Mouse (Mus musculus) cerebellum, postnatal 14 days (tissue): Measurements from ENCODE around the gene Olfr1009.
"Not testable (repeated sequence)": the region's sequence is repeated elsewhere in the genome, so short reads cannot be mapped to it uniquely, and the experiment has no call there.

Experiments used
- DNase-seq, 2 experiments: peaks; one replicate each; pipeline ENCODE4 v3.0.0; 2021; ENCODE audit warnings: mixed read lengths in 2 of 2

The Olfr1009 gene

DNA sequence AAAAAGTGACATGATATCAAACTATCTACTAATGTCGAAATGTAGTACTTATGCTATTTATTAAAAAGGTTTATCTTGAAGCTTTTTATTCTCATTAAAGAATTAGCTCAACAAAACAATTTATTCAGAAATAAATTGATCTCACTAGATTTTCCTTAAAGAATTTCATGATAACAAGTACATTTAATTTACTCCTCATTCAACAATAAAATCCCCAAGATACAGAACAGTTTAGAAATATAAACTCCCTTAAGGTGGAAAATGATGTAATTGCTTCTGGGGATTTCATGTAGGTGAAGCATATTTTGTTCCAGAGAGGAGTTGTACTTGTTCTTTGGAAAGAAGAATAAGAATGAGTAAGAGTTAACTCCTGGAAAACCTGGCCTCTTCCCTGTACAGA is at the start of gene Olfr1009:
Gene Olfr1009 (plus strand): TSS at position 301 of the 400 bp plus-strand sequence.
- DNase-seq = no peak

DNA sequence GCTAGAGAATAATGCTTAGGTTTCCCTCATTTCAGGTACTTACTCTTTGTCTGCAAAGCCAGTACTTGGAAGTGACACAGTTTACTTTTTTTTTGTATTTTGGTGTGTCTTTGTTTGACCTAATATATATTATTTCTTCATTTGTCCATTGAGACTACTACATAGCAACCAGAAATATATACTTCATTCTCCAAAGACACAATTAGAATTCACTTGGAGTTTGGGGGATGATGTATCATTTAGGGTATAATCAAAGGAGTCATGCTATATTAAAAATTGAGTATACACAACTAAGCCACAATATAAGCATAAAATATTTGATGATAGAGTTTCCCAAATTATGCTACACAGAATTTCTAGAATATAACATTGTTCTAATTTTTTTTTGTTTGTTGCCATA is 36.6 kb upstream of the Olfr1009 start, which contains the start of gene Olfr1006:
Gene Olfr1006 (minus strand): TSS at position 101 of the 400 bp plus-strand sequence.
- DNase-seq = no peak

DNA sequence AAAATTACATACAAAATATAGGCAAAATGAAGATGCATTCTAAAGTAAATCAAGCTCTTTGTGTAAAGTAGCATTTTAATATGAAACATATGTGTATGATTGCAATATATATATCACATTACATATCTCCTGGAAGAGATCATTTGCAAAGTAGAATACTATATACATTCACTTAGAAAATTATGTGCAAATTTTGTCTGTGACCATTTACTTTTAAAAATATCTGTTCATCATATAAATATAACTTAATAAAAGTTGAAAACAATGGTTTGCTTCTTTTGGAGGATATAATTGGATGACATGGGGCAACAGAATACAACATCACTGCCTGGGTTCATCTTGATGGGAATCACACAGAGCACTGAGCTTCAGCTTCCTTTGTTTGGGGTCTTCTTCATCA is 26.1 kb upstream of the Olfr1009 start, which contains the start of gene Olfr1008:
Gene Olfr1008 (plus strand): TSS at position 301 of the 400 bp plus-strand sequence.
- no peak for DNase-seq

DNA sequence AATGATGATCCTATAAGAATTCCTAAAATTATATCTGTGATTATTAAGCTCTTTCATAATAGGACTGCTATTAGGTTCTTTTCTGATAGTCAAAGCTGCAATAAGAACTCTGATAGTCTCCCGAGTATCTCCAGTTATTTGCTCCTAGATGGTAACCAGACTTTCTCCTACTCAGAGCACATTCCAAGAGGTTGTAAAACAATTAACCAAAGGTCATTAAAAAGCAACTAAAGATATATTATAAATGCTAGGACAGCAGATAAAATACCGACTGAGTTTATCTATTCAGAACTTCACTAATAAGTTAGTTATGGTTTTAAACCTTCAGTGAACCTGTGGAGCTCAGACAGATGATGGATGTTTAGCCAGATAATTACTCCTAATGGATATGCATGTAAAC is 4.5 kb upstream of the Olfr1009 start:
- not testable (repeated sequence) for DNase-seq

DNA sequence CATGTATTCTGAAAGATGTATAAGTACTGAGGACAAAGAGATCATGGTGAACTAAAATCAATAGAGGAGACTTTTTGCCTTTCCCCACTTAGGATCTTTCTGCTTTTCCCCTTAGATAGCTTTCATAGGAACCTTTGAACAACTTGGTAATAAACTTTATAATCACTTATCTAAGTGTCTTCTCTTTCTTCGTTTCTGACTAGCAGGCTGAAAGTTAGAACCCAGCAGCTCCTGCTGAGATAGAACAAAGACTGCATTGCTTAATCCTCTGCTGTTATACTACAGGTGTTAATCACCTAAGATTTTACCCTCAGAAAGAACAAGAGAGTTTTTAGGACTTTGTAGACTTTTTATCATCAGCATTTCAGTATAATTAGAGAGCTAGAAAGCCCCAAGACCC is 4.1 kb upstream of the Olfr1009 start:
- DNase-seq = no peak

DNA sequence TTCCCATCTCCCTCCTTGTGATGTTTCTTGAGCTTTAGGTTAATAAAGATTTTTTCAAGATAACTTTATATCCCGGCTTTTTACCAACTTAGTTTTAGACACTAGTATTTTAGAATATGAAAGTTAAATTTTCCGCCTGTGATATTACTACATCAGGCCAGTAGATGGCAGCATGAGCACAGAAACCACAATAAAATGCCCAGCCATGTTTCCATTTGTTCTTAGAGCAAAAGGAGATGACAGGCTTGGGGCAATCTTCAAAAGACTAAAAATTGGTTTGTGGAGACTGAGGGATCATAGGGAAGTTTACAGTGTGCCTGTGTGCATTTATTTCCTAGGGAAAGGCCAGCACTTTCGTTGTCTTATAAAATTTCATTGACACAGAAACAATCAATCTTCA is 10.6 kb downstream of the Olfr1009 start:
- peak; percentile 36 to 51 for DNase-seq

DNA sequence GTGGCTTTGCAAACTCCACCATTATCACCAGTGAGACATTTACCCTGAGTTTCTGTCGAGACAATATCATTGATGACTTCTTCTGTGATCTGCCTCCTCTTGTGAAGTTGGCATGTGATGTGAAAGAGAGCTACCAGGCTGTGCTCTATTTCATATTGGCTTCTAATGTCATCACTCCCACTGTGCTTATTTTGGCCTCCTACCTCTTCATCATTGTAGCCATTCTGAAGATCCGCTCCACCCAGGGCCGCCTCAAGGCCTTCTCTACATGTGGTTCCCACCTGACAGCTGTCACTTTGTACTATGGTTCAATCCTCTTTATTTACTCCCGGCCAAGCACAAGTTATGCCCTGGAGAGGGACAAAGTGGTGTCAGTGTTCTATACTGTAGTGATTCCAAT is 38.6 kb downstream of the Olfr1009 start:
- peak; percentile 8 to 27 for DNase-seq

DNA sequence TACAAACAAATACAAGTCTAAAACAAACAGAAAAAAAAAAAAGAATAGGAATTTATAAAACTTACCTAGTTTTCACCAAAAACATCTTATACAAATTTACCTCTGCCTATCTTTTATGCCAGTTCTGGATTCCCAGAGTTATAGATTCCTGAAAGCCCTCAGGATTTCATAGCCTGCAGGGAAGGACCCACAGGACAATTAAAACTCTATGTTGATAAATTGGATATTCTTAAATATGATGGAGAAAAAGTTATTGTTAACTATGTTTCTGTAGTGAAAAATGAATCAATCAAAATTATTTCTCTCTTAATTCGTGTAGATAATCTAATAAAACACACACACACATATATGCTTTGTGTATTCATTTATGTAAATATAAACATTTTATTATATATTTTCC is 47.4 kb downstream of the Olfr1009 start, which contains the start of gene Olfr1012:
Gene Olfr1012 (minus strand): TSS at position 101 of the 400 bp plus-strand sequence.
- DNase-seq = no peak

DNA sequence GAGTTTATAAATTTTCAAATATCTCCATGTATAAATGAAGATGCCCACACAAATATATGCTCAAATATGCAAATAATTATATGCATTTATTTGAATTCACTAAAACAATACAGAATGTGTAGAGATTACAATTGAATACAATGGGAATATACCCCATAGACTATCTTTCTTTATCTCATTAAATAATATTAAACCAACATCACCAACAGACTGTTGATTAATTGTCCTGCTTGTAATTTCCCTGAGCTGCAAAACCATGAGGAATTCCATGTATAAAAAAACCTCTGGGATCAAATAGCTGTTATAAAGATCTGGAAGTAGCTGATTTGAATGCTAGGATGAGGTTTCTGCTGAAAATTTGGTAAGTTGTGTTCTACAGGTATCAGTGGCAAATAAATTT is 51.6 kb downstream of the Olfr1009 start, which contains the start of gene Olfr1013:
Gene Olfr1013 (plus strand): TSS at position 301 of the 400 bp plus-strand sequence.
- no peak for DNase-seq

DNA sequence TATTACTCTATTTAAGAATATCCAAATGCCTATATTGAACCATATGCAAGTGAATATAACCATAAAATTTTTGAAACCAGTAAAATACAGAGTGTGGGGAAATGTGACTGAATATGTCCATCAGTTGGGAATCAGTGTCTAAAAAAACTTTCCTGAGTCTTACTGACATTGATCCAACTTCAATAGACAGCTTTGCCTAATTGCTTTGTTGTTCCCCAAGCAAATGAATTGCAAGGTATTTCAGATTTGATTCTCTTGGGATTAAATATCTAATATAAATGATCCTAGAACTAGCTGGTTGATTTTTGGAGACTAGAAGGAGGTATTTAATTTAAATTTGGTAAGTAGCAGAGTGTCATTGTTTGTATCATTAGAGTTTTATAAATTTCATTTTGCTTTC is 57.2 kb downstream of the Olfr1009 start, which contains the start of gene Olfr1014:
Gene Olfr1014 (plus strand): TSS at position 301 of the 400 bp plus-strand sequence.
- no peak for DNase-seq
